Mouse (Mus musculus) 416B (cell line): ENCODE results near the gene Lrfn3.
A peak's percentile ranks its signal among the peaks of the same experiment; 100 is the strongest.

ENCODE experiments used
- DNase-seq: peaks from one replicate; pipeline ENCODE4 v3.0.0; 2011; ENCODE audit warnings: low read depth

The Lrfn3 gene

DNA sequence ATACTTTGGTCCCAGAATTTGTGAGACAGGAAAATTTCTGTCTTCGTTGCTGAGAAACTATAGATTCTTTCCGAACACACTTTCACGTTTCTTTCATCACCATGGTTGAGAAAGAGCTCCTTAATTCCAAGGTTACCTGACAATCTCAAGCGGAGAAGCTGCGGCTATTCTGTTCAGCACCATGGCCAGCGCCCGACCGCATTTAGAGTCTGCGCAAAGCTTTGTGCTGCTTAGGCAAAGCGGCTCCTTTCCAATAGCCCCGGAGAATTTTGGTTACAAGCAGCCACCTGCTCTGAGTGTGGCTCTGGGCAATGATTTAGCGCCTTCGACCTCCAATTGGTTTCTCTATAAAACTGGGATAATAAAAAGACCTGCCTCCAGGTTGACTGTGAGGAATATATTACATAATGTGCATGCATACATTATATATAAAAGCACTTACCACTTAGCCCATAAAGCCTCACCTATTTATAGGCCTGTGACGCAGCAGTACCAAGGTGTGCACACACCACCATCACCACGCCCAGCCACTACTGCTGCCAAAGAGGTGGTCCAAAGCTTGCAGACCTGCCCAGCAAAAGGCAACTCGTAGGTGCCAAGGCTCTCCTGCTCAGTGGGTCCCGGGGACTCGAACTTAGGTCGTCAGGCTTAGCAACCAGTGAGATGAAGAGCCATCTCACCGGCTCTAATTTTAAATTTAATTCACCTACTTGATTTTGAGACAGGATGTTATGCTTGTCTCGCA, 15.8 kb downstream of the Lrfn3 start:
- DNase-seq = peak; percentile 60

DNA sequence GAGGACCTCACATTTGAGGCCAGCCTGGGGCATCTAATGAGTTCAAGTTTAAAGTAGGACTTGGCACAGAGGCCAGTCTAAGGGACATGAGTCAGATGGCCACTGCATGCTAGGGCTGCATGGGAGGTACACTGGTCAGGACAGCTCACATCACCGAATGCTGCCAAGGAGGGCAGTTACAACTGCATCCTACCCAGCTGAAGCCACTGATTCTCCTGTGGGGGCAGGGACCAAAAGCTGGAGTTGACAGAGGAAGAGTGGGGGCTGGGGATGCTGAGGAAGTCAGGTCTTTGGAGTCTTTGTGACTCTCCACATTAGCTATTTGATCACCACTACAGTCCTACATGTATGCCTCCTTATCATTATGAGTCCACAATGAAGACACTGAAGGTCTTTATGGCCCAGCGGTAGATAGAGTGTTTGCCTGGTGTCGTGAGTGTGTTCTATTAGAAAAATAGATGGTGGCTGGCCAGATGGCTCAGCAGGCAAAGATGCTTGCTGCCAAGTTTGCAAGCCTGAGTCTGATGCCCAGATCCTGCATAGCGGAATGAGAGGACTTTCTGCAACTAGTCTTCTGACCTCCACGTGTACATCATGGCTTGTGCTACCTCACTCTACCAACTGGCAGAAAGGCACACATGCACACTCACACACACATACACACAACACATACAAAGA, 23.0 kb downstream of the Lrfn3 start:
- no peak for DNase-seq

DNA sequence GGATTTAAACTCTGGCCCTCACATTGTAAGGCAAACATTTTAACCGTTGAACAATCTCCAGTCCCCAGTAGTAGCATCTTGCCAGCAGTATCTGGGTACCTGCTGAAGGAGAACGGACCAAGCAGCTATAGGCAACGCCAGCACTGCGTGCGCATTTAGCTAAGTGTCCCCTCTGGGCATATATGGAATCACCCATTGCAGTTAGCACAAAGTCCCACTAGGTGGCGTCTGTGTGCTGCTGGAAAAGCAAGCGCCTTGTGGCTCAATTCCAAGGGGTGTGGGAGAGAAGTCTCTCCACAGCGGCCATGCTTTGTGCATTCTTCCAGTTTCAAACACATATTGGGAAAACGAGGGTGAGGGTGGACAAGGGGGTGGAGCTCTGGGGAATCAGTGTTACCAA, 26.2 kb downstream of the Lrfn3 start:
- peak; percentile 90 for DNase-seq

DNA sequence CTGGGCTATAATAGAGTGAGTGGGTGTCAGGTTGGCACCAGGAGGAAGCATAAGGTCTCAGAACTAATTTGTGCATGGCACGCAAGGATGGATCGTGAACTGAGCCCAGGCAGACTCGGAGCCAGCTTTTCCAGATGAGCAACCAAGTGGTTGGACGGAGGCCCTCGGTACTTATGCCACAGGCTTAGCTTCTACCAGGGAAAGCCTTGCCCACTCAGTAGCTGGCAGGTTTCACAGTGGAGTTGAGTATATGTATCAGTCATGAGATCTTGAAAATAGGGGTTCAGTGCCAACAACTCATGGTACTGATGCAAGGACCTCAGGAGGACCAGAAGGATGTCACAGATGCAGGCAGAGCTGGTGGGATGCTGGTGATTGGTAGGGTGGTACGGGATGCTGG, 26.9 kb downstream of the Lrfn3 start:
- no peak for DNase-seq

DNA sequence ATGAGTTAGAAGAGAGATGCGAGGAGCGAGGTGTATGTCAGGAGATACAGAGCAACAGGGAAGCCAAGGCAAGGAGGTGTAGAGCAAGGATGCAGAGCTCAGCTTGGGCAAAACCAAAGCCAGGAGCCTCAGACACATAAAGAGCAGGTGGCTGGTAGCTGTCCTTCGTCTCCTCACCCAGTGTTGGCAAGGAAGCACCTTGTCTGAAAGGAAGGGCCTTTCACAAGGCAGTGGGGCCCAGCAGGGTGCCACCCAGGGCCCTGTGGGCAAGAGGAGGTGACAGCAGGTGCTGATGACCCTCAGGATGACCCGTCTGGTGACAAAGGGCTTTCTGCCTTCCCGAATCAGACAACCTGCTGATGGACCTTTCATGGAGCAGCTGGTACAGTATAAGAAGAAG, 28.0 kb downstream of the Lrfn3 start:
- DNase-seq = no peak

DNA sequence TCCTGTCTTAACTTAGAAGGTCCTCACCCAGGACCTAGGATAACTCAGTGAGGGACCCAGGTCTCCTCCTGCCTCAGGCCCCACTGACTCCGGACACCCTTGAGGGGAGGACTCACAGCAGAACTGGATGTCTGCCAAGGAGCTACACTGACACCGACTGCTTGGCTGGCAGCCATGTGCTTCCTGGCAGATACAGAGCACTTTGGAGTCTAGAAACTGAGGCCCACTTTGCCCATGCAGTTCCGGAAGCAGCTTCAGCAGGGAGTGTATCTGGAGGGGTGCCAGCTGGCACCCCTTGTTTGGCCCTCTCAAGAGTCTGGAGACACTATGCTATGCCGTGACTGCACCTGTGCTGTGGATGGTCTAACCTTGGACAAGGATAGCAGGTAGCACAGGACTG, 29.1 kb downstream of the Lrfn3 start:
- DNase-seq = peak; percentile 98

DNA sequence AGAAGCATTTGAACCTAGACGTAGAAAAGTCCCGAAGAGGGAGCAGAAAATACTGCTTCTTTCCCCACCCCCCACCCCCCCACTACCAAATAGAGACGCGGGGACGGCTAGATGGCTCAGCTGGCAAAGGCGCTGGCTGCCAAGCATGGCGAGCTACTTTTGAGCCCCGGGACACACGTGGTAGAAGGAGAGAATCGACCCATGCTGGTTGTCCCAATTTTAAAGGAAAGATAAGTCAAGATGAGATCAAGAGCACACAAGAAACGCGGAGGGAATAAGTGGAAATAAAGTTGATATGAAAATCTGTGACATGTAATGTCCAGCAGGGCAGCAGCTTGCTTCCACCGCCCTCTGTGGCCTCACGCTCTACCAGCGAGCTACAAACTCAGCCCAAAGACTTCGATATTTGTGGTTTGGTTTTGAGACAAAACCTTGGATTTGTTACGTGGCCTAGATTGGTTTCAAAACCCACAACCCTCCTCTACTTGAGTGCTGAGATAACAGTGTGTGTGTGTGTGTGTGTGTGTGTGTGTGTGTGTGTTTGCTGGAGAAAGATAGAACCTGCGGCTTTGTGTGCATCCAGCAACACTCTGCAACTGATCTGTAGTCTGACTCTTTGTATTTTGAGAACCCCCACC, 29.8 kb downstream of the Lrfn3 start:
- DNase-seq = peak; percentile 94

DNA sequence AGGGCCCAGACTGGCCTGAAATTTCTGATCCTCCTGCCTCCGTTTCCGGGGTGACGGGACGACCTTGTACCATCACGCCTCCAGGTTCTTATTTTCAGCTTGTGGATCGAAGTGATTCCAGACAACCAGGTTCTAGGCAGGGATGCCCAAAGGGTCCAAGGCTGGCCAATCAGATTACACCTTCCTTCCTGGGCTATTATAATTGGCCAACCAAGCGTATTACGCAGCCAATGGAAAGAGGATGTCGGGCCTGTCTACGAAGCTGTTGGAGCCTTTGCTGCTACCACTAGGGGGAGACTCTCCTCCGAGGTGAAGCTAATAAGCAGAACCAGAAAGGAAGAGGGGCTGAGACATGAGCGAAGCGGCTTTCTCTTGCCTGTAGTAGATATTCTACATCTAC, 30.7 kb downstream of the Lrfn3 start:
- DNase-seq = peak; percentile 93

DNA sequence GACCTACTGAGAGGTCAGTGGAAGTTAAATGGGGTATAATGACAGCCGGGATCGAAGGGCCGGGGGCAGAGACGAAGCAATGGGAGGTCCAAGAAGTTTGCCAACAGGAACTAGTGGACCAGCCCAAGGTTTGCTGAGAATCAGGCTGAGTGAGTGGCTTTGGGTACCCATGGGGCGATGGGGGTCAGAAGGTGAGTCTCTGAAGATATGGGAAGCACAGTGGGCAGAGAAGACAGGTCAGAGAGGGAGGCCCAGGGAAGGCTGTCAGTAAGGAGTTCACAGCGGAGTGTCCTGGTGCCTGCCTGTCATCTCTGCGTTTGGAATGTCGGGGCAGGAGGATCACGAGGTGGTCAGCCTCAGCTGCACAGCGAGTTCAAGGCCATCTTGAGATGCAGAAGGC, 34.2 kb downstream of the Lrfn3 start:
- DNase-seq = no peak

DNA sequence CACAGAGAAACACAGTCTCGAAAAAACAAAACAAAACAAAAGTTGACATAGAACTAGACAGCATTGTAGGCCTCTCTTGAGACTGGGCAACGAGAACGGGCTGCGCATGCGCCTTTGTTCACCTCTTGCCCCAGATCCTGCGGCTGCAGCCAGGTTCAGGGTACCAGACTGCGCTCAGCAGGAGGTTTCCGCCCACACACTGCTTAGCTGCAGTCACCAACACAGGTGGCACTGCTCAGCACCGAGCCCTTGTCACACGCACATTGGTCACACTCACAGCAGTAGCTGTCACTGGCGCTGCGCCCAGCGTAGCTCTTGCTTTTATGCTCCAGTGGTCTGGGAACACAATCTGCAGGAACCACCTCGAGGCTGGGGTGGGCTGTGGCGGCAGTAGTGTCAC, 35.4 kb downstream of the Lrfn3 start:
- DNase-seq = no peak

DNA sequence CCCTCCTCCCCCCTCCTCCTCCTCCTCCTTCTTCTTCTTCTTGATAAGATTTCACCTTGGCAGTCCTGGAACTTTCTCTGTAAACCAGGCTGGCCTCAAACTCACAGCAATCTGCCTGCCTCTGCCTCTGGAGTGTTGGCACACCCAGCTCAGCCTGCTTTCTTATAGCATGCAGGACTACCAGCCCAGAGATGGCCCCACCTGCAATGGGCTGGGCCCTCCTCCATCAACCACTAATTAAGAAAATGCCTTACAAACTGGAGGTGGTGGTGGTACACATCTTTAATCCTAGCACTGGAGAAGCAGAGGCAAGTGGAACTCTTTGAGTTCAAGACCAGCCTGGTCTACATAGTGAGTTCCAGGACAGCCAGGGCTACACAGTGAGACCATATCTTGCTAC, 36.1 kb downstream of the Lrfn3 start:
- no peak for DNase-seq

DNA sequence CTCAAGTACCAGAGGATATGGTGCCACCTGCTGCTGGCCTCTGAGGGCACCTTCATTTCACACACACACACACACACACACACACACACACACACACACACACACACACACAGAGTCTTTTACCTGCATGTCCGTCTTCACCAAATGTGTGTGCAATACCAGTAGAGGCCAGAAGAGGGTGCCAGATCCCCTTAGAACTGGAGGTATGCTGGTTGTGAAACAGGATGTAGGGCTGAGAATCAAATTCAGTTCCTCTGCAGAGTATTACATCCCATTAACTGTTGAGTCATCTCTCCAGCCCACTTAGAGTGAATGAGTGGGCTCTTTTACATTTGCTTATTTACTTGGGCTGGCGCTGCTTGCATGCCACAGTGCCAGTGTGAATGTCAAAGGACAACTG, 37.2 kb downstream of the Lrfn3 start:
- DNase-seq = peak; percentile 86

DNA sequence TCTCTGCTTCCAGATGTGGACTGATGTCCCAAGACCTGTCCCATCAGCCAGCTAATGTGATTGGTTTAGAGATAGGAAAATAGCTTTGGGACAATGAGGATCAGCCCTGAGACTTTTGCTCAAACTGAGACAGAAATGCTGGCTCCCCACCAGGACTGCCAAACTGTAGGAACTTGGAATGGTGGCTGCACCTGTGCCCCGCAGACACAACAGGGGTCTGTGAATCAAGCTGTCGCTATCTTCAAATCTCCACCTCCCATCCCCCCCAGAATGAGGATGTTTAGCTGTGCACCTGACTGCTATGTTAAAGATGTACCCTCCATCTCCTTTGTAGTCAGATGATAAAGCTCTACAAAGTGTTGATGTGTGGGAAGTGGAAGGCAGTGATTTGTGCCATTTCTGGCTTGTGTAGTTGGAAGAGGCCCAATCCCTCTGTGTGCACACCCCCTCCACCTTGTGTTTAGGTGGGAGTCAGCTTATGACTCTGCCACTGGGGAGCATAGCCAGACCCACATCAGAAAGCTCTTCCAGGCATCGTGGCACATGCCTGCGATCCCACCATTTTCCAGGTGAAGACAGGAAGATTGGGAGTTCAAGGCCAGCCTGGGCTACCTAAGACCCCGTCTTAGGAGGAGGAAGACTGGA, 38.1 kb downstream of the Lrfn3 start:
- no peak for DNase-seq

DNA sequence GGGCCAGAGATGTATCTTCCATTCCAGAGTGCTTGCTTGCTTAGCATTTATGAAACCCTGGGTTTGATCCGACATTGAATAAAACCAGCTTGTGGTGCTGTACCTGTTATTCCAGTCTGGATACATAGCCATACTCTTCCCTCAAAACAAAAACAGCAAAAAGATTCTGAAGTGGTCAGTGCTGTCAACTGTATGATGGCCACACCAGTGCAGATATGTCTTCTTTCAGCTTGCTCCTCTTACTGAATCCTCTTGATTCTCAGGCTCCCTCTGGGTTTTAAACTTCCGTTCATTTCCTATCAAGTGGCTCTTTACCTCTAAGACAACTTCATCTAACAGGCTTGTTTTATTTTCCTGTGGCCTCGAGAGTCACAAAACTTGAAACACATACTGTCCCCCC, 38.8 kb downstream of the Lrfn3 start, which contains the start of gene Sdhaf1:
Gene Sdhaf1, minus strand, starts transcription at position 101 of the 400 bp plus-strand sequence.
- DNase-seq = no peak

DNA sequence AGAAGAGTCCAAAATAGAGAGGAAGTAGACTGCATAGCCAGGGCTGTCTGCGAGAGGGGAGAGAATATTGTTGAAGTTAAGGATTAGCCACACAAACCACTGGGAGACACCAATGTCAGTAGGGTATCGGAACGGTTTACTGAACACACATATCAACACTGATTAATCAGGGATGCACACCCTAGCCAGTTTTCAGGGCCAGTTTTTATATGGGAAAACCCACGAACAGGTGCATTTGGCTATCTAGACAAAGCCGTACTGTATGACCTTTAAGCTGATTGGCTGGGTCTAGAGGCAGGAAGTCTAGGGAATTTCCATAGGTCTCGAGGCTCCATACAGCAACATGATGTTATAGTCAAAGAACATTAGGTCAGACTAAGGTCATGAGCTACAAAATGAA, 39.7 kb downstream of the Lrfn3 start:
- peak; percentile 78 for DNase-seq

DNA sequence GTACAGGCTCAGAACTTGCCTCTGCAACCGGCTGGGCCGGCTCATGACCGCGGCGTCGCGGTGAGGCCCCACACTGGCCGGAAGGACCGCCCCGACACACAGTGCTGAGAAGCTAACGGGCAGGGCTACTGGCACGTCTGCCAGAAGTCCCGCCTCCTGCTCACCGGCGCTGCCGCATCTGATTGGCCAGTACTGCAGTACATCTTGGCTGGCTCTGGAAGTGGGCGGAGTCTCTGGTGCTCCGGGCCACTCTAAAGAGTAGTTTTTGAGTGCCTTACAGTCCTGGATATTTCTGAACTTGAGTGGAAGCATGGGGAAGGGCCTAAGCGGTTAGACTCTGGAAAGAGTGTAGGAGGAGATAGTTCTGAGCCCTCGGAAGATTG, 40.3 kb downstream of the Lrfn3 start:
- peak; percentile 98 for DNase-seq

DNA sequence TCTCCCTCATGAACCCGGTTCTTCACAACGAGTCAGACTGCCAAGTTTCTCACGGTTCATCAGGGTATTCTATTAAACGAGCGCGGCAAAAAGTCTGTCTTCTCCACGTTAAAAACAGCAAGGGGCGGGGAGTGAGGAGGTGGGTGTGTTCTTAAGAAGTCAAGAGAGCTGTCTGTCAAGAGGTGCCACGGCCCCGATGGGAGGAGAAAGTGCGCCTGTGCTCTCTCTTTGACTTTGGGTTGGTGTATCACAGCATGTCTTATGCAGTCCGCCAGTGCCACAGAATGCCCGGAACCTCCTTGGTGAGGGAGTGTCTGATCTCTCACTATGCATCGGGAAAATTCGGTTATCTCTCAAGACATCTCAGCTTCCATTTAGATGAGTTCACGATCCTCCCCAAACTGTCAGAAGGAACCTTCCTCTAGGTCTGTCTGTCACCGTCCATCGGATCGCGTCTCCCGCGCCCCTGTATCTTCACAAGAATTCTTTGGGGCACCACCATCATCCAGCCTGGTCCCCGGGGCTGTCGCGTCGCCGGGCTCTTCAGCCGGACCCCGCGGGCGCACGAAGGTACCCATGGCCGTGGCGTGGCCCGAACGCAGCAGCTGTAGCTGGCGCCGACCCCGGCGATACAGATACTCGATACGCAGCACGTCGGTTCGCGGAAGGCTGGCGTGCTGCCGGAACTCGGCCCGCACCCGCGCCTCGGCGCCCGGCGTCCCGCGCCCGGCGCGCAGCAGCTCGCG, 40.9 kb downstream of the Lrfn3 start, which contains the start of gene E130208F15Rik:
Gene E130208F15Rik, plus strand, starts transcription at position 202 of the 746 bp plus-strand sequence.
- DNase-seq = peak; percentile 93

DNA sequence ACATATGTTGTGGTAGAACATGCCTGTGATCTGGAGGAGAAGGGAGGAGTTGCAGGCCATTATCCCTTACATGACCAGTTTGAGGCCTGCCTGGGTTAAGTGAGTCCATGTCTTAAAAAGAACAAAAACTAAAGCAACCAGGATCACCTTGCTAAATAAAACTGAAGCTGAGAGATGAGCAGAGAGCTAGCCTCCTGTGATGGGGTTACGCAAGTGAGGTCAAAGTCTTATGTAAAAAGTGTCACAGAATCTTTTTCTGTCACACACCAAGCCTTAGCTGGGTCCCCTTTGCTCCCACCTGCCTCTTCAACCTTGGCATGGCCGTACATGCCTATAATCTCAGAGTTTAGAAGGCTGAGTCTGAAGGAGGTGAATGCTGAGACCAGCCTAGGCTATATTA, 41.6 kb downstream of the Lrfn3 start:
- no peak for DNase-seq

DNA sequence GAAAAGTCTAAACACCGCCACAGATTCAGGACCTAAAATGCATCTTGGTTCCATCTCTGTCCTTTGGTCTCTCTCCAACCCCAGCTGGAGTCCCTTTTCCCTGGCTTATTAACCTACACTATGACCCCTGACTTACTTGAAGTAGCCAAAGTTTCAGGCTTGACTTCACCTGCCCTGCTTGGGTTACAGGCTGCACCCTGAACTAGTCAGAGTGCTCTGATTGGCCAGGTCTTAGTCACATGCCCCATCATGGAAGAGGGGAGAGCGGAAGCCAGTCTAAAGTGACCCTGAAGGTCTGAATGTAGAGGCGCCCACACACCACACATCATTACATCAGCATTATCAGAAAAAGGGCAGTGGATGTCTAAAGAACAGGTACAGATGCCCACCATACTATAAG, 44.4 kb downstream of the Lrfn3 start:
- DNase-seq = no peak

DNA sequence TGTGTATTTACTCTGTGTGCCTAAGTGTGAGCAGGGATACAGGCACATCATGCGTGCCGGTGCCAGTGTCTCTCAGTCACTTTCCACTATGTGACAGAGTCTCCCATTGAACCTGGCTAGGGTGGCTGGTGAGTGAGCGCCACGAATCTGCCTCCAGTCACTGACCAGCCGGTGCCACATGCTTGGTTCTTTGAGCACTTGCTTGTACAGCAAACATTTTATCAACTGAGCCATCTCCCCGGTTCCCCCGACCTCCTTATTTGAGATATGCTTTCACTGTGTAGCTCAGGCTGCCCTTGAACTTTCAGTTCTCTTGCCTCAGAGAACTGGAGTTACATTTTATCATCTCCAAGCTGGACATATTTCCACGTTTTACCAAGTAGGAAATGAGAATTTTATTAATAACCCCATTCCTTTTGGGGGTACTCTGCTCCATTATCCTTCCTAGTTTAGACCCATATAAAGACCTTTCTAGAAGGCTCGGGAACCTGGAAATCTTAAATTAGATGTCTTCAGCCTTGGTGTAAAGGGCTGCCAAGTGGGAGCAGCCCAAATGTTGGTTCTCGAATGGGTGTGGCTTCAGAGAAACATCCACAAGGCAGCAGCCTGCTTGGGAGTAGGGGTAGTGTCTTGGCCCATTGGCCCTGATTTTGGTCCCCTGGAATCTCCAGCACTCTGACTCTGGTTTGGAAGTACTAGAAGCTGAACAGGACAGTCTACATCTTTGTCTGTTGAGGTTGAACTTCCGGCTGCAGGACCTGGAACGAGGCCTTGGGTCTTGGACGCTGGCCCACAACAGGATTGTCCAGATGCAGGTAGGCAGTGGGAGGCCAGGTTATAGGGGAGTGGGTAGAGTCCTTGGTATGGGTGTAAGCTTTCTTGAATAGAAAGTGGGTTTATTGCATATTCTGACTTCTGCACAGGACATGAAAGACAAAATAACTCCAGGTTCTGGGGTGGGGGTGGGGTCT, 46.7 kb downstream of the Lrfn3 start:
- DNase-seq = no peak

DNA sequence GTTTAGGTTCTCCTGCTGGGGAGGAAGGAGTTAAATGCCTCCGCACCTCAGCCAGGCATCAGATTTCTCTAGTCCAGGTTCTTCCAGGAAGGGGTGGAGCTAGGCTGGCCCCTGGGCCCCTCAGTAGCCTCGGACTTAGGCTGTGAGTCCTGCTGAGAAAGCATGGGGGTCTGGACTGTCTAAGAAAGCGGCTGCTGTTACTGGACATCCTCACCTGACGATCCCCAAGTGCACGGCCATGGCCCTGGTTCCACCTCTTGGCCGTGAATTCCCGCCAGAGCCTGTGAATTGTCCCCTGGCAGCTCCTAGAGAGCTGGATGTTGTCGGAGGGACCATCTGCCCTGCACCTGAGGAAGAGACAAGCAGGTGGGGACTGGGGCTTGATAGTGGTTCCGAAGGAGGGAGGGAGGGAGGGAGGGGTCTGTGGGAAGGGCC, 47.8 kb downstream of the Lrfn3 start, which contains the start of gene Syne4:
Gene Syne4, plus strand, starts transcription at position 87 of the 435 bp plus-strand sequence.
- no peak for DNase-seq
